Mouse (Mus musculus) kidney, adult 18-20 months (tissue): ENCODE measurements at regions not wholly inside any gene's neighbourhood (a gene's known extent, or its start where the extent isn't known, plus 50 kb on each side); places are given as distances from the start of the nearest gene placed in this dataset.

ENCODE experiments used
- DNase-seq: peaks from one replicate; pipeline ENCODE4 v3.0.0; 2021

DNA sequence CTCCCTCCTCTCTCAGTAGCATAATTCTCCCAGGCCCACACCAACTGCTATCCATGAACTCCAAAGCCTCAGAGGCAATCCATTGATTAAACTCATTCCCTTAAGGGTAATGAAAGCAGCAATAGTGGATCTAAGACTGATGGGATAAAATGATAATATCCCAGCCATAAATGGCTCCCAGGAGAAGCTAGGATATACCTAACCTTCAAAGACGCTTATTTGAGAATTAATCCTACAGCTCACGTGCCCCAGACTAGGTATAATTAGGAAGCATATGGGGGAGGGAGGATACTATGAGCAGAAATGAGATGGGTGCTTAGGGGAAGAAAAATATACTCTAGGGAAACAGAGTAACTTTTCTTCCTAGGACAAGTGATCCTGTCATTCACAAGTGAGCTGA lies 52.8 kb upstream of the Rnf32 start:
- no peak for DNase-seq

DNA sequence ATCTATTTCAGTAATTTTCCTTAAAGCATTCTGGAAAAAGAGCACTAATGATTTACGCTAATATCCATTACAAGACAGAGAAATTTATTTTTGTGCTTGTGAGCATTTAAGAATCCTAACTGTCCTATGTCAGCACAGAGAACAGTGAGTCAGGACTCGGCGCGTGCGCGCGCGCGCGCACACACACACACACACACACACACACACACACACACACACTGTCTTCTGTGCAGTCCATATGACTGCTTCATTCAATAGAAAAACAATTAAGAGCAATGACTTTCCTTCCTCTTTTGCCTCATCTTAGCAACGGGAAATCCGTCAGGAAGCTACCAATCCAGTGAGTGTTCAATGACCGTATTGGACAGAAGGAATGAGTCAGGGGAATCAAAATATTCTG lies 53.3 kb upstream of the Rnf32 start:
- DNase-seq: no peak

DNA sequence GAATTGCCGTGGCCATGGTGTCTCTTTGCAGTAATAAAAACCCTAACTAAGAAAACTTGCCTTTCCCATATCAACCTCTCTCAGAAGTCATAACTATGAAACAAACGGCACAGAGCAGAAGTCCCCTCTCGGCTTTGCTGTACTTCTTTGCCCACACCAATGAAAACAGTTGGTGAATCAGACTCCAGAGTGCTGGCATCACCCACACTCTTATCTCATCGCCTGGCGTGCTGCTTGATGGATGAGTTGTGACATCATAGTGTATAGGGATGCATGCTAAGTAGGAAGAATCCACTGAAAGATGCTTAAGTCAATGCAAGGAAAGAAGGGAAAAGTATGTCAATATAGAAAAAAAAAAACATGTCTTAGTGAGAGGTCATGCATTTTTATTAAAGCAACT lies 58.3 kb upstream of the Rnf32 start:
- no peak for DNase-seq

DNA sequence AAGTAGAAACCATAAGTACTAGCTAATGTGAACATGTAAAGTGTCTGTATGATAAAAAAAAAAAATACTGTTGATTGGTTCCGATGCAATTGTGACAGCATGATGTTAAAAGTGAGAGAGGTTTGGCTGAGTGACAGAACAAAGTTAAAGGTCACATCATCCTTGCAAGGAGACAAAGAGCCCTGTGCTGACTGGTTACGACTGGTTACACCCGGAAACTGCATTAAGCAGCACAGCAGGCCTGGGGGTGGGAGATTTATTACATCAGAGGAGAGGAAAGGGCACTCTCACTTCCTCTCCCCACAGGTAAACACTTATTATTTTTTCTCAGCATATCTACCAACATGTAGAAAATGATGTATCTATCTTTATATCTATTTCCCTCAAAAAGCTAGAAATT lies 63.5 kb upstream of the Rnf32 start:
- DNase-seq: peak; percentile 6

DNA sequence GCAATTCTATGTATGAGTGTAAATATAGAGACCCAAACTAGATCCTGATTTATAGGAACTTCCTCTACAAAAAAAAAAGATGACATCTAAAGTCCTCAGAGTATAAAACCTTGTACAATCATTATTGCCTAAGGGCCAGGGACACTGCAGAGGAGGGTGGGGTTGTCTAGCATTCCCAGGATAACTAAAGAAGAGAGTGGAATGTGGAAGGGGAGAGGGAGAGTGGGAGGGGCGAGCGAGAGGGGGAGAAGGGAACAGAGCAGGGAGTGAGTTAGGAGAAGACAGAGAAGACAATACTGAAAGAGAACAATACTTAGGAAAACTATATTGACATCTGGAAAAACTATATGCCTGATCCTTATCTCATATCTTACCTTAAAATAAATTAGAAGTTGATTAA lies 64.0 kb upstream of the Rnf32 start:
- DNase-seq: no peak

DNA sequence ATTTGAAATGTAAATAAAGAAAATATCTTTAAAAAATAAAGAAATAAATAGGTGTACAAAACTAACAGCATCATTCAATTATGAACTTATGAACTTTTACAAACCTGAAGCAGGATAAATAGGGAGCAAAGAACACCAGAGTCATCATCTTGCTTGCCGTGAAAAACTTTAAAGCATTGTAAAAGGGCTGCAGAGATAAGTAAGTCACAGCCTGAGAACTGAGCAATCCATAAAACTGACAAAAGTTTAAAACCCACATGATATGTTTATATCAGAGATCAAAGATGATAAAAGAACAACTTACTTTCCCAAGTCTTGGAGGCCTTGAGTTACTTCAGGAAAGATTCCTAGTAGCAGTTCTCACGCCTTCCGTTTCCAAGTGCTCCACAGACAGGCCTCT lies 66.1 kb upstream of the Rnf32 start:
- no peak for DNase-seq

DNA sequence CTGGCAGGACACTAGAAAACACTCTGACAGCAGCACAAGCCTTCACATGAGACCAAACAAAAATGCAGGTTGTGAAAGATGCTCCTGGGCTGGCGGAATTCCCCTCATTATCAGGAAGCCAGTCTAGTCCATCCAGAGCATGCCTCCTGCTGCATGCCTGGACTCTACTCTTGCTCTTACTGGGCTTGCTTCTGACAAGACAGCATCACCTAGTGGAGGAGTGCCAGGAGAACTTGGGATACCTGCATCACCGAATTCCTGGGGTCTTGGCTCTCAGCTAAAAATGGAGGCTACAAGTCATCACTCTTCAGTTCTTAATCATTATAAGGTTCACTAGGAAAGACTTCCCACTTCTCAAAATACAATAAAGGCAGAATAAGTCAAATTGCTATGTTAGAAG lies 78.8 kb upstream of the Rnf32 start:
- DNase-seq: no peak

DNA sequence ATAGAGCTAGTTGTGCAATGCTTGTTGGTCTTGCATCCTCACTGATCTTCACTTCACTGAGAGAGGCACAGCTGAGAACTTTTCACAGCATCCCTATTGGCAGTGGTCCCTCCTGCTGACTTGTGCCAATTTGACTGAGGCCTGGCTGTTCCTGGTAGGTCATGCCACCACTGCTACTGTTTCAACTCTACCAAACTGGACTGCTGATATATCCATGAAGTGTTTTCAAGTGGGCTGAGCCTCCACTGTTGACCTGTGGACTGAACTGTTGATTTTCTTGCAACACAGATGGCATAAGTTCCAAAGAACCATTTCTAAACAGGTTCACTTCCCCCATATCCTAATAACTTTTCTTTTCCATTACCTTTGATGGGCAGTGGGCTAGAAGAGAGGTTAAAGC lies 83.3 kb upstream of the Rnf32 start:
- no peak for DNase-seq

DNA sequence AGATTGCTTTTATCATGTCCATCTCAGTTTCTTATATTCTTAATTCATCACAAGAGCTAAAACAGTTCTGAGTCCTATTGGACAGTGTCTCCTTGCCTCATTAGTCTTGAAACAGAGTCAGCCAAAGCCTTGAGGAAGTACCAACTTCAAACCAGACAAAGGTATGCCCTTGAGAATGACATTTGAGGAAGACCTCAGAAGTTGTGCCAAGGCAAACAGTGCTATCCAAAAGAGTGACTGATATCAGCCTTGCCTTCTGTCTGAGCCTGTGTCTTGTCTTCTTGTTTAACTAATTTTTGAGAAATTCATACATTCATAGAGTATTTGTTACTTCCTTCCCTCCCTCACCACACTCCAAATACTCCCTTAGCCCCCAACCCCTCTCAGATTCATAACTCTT lies 88.5 kb upstream of the Rnf32 start:
- no peak for DNase-seq

DNA sequence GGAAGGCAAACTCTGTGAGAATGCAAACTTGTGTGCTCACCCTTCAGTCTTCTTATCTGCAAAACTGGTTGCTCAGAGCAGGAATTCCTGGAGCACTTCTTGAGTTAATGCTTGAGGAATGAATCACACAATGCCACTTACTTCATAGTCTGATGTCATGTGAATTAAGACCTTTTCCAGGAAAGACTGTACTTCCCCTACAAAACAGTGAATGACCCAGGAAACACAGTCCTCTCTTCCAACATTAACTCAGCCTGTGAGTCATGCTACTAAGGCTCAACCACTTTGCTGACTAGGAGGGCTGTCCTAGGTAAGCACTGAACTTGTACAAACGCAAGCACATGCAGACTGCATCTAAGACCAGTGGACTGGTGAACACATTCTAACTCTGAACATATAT lies 112.5 kb upstream of the Rnf32 start:
- DNase-seq: no peak

DNA sequence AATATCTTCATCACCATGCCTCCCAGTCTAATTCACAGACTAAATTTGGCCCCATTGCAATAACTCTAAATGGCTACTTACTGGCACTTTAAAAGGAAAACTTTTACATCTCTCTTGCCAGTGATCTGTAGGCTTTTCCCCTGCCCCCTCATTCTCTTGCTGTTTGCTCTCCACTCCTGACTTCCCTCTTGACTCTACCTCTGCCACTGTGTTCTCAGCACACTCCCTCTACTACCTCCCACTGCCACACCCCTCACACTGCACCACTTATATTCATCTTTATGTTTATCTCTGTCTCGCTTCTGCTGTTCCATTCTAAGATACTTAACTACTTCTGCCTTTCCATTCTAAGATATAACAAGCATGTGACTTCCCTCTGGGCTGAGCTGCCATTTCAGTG lies 141.4 kb upstream of the Rnf32 start:
- DNase-seq: no peak

DNA sequence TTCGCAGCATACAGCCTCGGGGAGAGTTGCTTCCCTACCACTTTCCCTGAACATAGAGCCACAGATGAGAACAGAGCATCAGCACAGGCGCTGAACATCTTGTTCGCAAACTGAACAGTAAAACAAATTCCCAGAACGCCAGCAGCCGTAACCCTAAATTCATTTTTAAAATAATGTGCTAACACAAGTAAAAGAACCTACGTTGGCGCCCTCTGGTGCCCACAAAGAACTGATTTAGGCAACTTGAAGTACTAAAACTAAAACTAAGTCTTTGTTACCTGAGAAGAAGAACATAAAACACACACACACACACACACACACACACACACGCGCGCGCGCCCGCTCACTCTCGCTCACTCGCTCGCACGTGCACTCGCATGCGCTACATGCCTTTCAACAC lies 159.2 kb upstream of the Rnf32 start:
- DNase-seq: peak; percentile 35

DNA sequence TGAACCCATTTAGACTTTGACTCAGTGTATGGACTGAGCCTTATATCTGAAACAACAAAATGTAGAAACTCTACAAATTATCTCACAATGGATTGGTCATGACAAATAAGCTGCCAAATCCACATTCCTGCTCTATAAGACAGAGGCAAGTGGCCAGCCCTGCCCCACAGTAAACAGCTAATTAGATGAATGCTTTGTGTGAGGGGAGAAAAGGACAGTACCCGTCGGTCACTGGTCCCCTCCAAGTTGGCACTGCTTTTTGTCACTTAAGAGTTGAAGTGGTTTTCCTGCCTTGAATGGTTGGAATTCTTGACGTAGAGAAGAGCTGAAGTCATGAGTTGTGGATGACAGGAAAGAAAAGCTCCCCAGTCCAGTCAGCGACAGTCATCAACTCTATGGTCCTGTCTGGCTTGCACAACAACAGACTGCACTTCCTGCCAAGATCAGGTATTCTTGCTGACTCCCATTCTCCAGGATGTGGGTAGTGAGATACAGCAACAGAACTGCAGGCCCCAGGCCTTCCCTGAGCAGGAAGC lies 162.3 kb upstream of the Rnf32 start:
- no peak for DNase-seq

DNA sequence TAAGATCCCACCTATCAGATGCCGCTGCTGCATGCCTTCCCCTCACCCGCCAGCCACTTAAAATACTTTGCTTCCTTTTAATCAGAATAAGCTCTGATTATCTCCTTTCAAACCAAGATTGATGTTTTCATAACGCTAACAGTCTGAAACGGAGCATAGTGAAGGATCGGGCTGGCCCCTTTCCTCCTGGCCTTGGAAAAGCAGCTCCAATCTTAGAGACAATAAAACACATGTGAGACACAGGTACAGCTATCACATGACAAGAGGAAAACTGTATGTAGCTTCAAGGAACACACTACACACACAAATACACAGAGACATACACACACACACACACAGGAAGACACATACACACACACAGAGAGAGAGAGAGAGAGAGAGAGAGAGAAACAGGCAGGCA lies 165.3 kb upstream of the Rnf32 start:
- no peak for DNase-seq

DNA sequence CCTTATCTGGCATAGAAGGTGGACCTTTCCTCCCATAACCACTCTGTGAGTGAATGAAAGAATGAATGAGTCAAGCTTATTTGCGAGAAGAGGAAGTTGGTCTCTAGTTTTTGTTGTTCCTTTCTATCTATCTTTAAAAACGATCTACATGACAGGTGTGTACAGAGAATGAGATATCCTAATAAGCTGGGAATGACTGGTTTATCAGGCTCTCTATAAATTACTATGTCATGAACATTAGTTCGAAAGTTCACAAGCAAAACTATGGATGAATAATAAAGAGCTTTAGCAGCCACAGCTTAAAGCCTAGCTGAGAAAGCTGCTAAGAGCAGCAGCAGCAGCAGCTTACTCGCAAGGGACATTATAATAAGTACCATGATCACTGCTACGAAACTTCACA lies 165.8 kb upstream of the Rnf32 start:
- no peak for DNase-seq

DNA sequence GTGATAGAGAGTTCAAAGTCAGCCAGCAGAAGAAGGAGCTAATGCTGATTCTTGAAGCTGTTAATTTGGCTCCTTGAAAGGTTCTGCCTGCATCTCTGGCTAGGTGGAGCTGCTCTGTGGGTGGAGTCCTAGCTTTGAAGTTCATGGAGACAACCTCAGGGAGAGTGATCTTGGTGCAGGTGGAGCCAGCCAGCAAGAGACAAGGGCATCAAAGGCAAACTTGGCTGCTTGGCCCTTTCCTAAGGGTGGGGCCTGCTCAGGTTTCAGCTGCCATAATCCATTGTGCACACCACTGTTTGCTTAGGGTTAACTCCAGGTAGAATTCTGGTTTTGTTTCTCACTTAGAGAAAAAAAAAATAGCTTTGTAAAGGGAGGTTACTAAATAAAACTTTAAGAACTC lies 170.7 kb upstream of the Rnf32 start:
- no peak for DNase-seq

DNA sequence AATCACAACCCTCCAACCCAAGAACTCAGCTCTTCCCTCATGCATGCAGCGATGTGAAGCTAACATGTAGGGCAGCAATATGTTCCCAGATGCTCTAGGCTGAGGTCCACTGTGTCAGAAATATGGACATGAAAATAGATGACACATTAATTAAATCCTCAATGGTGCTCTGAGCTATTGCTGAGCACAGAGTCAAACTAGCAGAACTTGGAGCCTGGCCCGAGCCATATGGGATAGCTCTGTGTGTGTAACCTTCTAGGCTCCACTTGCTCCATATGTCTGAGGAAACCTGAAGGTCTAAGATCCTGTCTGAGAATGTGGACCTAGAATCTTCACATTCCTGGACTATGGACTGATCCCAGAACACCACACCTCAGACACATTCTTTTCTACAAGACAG lies 203.0 kb upstream of the Rnf32 start:
- no peak for DNase-seq

DNA sequence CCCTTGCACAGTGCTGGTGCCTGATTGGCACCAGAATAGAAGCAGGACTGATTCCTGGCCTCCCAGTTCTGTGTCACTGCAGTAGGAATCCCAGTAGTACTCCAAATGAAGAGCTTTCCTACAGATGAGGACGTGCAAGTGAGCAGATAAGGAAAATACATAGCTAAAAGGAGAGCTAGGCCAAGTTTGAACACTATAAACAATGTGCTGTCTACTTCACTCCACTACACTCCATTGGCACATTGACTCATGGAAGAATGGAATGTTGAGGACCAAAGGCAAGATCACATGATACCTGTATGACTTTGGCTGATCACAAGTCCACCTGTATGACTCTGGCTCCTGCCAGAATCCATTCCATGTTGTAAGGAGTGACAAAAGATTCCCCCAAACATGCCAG lies 215.9 kb upstream of the Rnf32 start:
- DNase-seq: no peak

DNA sequence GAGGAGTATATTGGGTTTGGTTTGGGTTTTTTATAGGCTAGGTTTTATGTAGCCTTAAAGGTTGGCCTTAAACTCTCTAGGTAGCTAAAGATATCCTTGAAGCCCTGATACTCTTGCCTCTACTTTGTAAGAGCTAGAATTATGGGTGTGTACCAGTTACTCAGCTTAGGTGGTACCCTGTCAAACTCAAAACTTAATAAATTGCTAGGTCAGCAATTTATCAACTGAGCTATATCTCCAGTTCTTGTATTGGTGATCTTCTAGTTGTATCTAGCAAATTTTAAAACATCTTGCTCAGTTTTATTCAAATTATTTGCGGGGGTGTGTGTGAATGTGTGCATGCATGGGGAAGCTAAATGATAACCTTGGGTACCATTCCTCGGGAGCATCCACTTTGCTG lies 225.4 kb upstream of the Rnf32 start:
- DNase-seq: no peak

DNA sequence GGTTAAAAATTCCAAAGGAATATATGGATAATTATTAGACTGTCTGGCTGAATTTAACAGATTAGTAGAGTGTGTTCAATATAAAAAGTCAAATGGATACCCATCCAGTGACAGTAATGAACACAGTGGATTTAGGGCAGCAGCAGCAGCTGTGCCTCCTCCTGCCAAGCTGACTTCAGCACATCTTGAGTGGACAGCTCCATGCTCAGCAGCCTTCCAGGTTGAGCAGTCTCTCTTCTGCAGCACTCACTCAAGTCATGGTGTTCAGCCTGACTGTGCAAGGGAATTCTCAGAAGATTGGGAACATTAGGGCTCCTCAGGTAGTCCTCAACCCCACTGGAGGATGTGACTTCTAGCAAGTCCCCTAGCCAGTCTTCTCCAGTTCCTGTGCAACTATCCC lies 240.8 kb upstream of the Rnf32 start:
- no peak for DNase-seq

DNA sequence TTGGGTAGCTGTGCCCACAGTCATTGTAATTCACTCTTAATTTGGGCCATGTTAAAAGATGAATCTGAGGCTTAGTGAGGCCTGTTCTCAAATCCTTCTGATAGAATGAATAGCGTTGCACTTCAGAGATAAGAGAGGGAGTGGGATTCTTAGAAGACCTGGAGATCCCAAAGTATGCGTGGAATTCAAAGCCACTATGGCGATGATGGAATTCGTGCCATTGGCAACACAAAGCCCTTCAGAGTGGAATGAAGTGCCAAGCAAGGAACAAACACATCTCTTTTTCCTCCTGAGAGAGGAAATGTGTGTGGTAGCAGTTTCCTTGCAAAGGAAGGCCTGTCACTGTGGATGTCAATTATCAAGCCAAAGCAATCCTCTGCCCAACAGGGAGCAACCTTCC lies 248.3 kb upstream of the Rnf32 start:
- DNase-seq: no peak

DNA sequence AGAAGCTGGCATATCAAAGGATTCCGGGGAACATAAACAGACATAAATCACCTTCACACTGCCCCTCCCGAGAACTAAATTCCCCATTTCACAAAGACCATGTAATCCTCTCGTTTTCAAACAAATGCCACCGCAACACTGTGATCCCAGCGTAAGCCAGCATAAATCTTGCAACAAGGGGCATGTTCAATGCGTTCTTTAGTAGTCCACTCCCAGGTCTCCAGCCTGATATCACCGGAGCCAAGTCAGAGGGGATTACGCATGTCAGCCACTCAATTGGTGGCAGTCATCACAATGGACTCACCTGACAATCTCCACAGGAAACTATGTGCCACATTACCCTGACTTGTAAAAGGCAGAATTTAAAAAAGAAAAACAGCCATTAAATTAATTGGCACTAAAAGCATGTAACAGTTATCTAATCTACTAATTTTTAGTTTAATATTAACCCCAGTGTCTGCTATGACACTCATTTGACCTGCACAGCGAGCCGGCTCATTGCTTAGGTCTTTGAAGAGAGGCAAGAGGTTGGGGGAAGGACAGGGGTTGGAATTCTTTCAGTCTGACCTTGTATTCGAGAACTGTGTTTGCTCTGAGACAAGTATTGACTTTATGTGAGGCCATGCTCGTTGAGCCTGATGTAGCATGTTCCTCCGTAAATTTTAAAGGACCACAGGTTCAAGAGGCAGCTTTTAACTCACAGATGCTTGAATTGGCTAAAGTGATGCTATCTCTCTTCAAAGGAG lies 252.0 kb upstream of the Rnf32 start:
- no peak for DNase-seq

DNA sequence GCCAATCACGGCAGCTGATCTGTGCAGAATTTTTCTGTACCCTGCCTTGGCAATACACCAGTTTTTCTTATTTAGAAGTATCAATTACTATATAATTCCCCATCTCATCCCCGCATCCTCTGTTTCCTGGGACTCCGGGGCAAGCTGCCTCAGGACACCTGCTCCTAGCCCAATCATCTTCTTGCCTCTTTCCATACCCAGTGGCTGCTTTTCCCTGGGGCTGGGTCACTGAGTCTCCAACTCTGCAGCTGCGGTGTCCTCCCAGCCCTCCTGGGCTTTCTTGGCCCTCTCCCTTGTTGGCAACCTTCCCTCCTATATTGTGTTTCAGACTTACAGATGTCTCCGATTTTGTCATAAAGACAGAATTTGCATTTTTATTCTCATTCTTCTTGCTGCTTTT lies 254.8 kb upstream of the Rnf32 start:
- no peak for DNase-seq

DNA sequence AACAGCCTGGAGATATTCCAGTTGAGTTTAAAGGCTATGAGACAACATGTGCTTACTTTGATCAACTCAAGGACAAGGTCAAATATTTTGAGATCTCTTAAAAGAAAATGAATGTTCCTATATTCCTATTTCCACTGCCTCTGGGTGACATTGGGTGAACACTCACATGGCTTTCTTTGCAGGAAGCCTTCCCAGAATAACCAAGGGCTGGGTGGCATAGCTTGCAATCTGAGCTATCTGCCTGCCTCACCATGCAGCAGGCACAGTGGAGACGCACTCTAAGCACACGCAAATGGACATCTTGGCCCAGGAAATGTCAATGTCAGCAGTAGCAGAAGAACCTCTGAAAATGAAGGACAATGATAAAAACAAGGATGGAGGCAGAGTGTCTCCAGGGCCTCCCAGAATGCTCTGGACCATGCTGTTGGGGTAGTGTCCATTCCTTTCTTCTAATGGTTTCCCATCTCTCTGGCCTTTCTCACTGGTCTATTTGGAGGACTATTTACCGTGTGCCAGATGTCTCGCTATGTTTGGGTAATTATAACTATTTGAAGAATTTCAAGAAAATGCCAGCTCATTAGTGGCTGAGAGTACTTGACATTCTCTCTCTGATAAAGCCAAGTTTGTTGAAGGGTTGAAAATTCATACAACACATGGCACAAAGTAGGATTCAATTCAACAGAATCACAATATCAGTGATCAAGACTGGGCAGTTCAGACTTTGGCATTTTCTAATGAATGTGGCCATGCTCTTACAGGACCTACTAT lies 276.3 kb upstream of the Rnf32 start:
- DNase-seq: no peak

DNA sequence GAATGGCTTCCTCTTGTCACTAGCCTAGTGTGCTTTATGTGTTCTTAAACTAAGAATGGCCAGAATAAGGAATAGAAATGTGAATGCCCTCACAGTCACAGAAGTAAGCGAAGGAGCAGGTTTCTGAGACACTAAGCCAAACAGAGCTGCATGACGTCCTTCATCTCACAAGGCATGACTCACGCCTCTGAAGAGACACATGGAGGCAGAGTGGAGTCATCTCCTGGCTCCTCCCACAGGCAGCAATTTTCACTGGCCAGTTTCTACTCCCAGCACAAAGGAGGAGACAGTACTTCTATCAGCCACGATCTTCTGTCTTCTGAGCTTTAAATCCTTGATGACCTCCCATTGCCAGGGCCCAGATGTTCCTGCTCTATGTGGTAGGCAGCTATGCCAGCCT lies 291.3 kb upstream of the Rnf32 start:
- DNase-seq: no peak
